Mouse (Mus musculus): Measurements from ENCODE around the gene Olfr221. TPM values are rescaled to one million over a fixed set of nuclear protein-coding genes. Genes with fewer than 3 reads are reported as not detected.

Olfr221 gene
- polyA plus RNA-seq, 1 experiment from 2014 or later: not detected

- no peak for DNase-seq (ENCODE audit: extremely low spot score, low spot score)
- no peak overlapping the region for H3K4me3 ChIP-seq
- H3K4me1 ChIP-seq: peaks cover 26% of the 10 kb centered on the region
- no peaks in the 10 kb centered on the region for H3K36me3 ChIP-seq (replicated peaks)
- H3K27me3 ChIP-seq (ENCODE audit: poor library complexity, severe bottlenecking): no peaks in the 10 kb centered on the region
- WGBS: 92% methylated on average over 4 of the region's 4 CpGs
- H3K9me3 ChIP-seq: no peaks in the 10 kb centered on the region
- H3K27ac ChIP-seq: no peak overlapping the region
Measured at GRCm38 (mm10) chr14:52026342-52026741, 15.9 kb downstream of the Olfr221 start.

- no peaks in the 10 kb centered on the region for H3K36me3 ChIP-seq (replicated peaks)
- H3K27ac ChIP-seq: no peak overlapping the region
- no peaks in the 10 kb centered on the region for H3K9me3 ChIP-seq
- H3K4me1 ChIP-seq: peaks cover 47% of the 10 kb centered on the region
- DNase-seq (ENCODE audit: extremely low spot score, low spot score): no peak
- no peak overlapping the region for H3K4me3 ChIP-seq
- H3K27me3 ChIP-seq (ENCODE audit: poor library complexity, severe bottlenecking): no peaks in the 10 kb centered on the region
- WGBS: 90% methylated on average over 2 of the region's 2 CpGs
Measured at GRCm38 (mm10) chr14:52024133-52024532, 18.1 kb downstream of the Olfr221 start.

- Histone ChIP-seq H3K27ac (peak overlapping the region; percentile 89), H3K27me3 (ENCODE audit: poor library complexity, severe bottlenecking) (no peaks in the 10 kb centered on the region), H3K4me1 (peaks cover 60% of the 10 kb centered on the region), H3K36me3 (replicated peaks) (peaks cover 7% of the 10 kb centered on the region), H3K9me3 (no peaks in the 10 kb centered on the region), H3K4me3 (peak overlapping the region; percentile 40)
- DNase-seq (ENCODE audit: extremely low spot score, low spot score): peak; percentile 91
- WGBS: 4% methylated on average over 23 of the region's 23 CpGs
Measured at GRCm38 (mm10) chr14:52022709-52023459, 19.4 kb downstream of the Olfr221 start.

DNA sequence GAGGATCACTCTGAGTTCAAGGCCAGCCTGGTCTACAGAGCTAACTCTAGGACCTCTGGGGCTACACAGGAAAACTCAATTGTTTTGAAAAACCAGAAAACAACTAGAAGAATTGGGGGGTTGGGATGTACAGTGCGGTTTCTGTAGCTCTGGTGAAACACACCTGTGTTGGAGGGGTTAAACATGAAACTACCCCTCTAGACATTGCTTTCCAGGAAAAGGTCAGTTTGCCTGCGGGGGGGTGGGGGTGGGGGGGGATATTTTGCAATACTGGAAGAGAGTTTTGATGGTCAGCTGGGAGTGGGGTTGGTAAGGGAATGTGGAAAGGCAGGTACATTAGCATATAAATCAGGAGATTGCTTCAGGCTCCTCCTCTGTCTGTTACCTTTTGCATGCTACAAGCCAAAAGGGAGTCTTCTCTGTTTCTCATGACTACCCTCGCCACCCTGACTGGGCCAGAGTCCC lies 20.0 kb downstream of the Olfr221 start:
- peak overlapping the region; percentile 40; the same call in 1 of the 2 replicates for H3K4me3 ChIP-seq
- H3K27ac ChIP-seq: peak overlapping the region; percentile 89
- peaks cover 8% of the 10 kb centered on the region for H3K36me3 ChIP-seq (replicated peaks)
- no peaks in the 10 kb centered on the region for H3K9me3 ChIP-seq
- no peaks in the 10 kb centered on the region for H3K27me3 ChIP-seq (ENCODE audit: poor library complexity, severe bottlenecking)
- H3K4me1 ChIP-seq: peaks cover 66% of the 10 kb centered on the region
- no peak for DNase-seq (ENCODE audit: extremely low spot score, low spot score)
- 68% methylated on average over 3 of the region's 3 CpGs for WGBS

- DNase-seq (ENCODE audit: extremely low spot score, low spot score): no peak
- peak overlapping the region; percentile 99 for H3K27ac ChIP-seq
Measured at GRCm38 (mm10) chr14:52021568-52022212, 20.6 kb downstream of the Olfr221 start.

GRCm38 (mm10) chr14:52021138-52021529 lies 21.1 kb downstream of the Olfr221 start:
- no peaks in the 10 kb centered on the region for H3K27me3 ChIP-seq (ENCODE audit: poor library complexity, severe bottlenecking)
- no peaks in the 10 kb centered on the region for H3K9me3 ChIP-seq
- peak overlapping the region; percentile 99 for H3K27ac ChIP-seq
- peaks cover 8% of the 10 kb centered on the region for H3K36me3 ChIP-seq (replicated peaks)
- DNase-seq (ENCODE audit: extremely low spot score, low spot score): no peak
- peaks cover 77% of the 10 kb centered on the region for H3K4me1 ChIP-seq
- WGBS: 82% methylated on average over 4 of the region's 4 CpGs
- H3K4me3 ChIP-seq: peak overlapping the region; percentile 71

More at GRCm38 (mm10) chr14:52021568-52022212, 20.6 kb downstream of the Olfr221 start:
- H3K9me3 ChIP-seq: no peaks in the 10 kb centered on the region
- H3K4me1 ChIP-seq: peaks cover 72% of the 10 kb centered on the region
- 90% methylated on average over 8 of the region's 8 CpGs for WGBS
- H3K27me3 ChIP-seq (ENCODE audit: poor library complexity, severe bottlenecking): no peaks in the 10 kb centered on the region
- H3K36me3 ChIP-seq (replicated peaks): peaks cover 8% of the 10 kb centered on the region
- peak overlapping the region; percentile 71; the same call in 1 of the 2 replicates for H3K4me3 ChIP-seq

- Histone ChIP-seq H3K27me3 (ENCODE audit: poor library complexity, severe bottlenecking) (no peaks in the 10 kb centered on the region), H3K4me3 (peak within 1 kb of the TSS; percentile 71), H3K9me3 (no peaks in the 10 kb centered on the region), H3K36me3 (replicated peaks) (peaks cover 8% of the 10 kb centered on the region), H3K4me1 (peaks cover 83% of the 10 kb centered on the region), H3K27ac (peak within 1 kb of the TSS; percentile 99)
- 11% methylated on average over 15 of the region's 15 CpGs for WGBS
- peak; percentile 77 for DNase-seq (ENCODE audit: extremely low spot score, low spot score)
Measured at GRCm38 (mm10) chr14:52020486-52021137, 21.6 kb downstream of the Olfr221 start, which contains the start of gene Zfp219. TSS of gene Zfp219 (minus strand) at chr14:52020733.

- Histone ChIP-seq H3K27me3 (ENCODE audit: poor library complexity, severe bottlenecking) (no peaks in the 10 kb centered on the region), H3K4me1 (peaks cover 91% of the 10 kb centered on the region), H3K9me3 (no peaks in the 10 kb centered on the region), H3K36me3 (replicated peaks) (peaks cover 8% of the 10 kb centered on the region), H3K4me3 (peak overlapping the region; percentile 71), H3K27ac (peak overlapping the region; percentile 99)
- peak; percentile 98 for DNase-seq (ENCODE audit: extremely low spot score, low spot score)
- WGBS: under 1% methylated on average over 74 of the region's 74 CpGs
Measured at GRCm38 (mm10) chr14:52019590-52020340, 22.5 kb downstream of the Olfr221 start.

DNA sequence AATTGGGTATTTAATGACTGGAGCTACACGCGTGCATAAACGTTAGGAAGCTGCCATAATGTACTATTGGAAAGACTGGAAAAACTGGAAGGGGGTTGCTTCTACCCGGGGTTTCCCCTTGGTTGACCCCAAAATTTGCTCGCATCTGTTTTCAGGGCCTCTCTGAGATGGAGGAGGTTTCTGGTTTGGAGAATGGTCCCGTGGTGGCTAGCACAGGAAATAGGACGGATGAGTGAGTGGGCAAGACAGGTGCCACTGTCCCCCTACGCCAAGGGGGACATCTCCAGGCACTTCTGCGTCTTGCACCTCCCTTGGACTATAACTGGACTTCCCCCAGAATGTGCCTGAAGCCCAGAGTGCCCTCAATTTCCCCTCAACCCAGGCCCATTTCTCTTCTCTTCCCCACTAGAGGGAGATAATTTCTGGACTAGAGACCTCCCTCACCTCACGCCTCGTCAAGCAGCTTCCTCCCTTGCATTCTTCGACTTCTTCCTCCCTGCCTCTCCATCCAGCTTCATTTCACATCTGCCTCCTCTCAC lies 23.1 kb downstream of the Olfr221 start:
- H3K9me3 ChIP-seq: no peaks in the 10 kb centered on the region
- no peaks in the 10 kb centered on the region for H3K27me3 ChIP-seq (ENCODE audit: poor library complexity, severe bottlenecking)

GRCm38 (mm10) chr14:52018248-52019050 lies 23.8 kb downstream of the Olfr221 start:
- 90% methylated on average over 15 of the region's 15 CpGs for WGBS
- peak overlapping the region; percentile 99 for H3K27ac ChIP-seq
- peak overlapping the region; percentile 71 for H3K4me3 ChIP-seq
- H3K9me3 ChIP-seq: no peaks in the 10 kb centered on the region
- no peak for DNase-seq (ENCODE audit: extremely low spot score, low spot score)
- peaks cover 8% of the 10 kb centered on the region for H3K36me3 ChIP-seq (replicated peaks)
- H3K4me1 ChIP-seq: peaks cover 87% of the 10 kb centered on the region
- no peaks in the 10 kb centered on the region for H3K27me3 ChIP-seq (ENCODE audit: poor library complexity, severe bottlenecking)

More for the DNA sequence above, 23.1 kb downstream of the Olfr221 start:
- 42% methylated on average over 12 of the region's 12 CpGs for WGBS
- peak overlapping the region; percentile 71 for H3K4me3 ChIP-seq
- H3K4me1 ChIP-seq: peaks cover 92% of the 10 kb centered on the region
- no peak for DNase-seq (ENCODE audit: extremely low spot score, low spot score)
- H3K27ac ChIP-seq: peak overlapping the region; percentile 99
- peaks cover 8% of the 10 kb centered on the region for H3K36me3 ChIP-seq (replicated peaks)

GRCm38 (mm10) chr14:52017662-52018061 lies 24.6 kb downstream of the Olfr221 start:
- no peak for DNase-seq (ENCODE audit: extremely low spot score, low spot score)
- peaks cover 87% of the 10 kb centered on the region for H3K4me1 ChIP-seq

More at GRCm38 (mm10) chr14:52017662-52018061, 24.6 kb downstream of the Olfr221 start:
- no peak overlapping the region; the same call in 1 of the 2 replicates for H3K27ac ChIP-seq
- peaks cover 8% of the 10 kb centered on the region for H3K36me3 ChIP-seq (replicated peaks)
- no peaks in the 10 kb centered on the region for H3K27me3 ChIP-seq (ENCODE audit: poor library complexity, severe bottlenecking)
- no peak overlapping the region for H3K4me3 ChIP-seq
- H3K9me3 ChIP-seq: no peaks in the 10 kb centered on the region
- WGBS: 81% methylated on average over 4 of the region's 4 CpGs

Data from forebrain, embryonic 10.5 days (tissue).